Mouse (Mus musculus) liver, embryonic 11.5 days (tissue): ENCODE results near the gene Chrd. TPM values are rescaled to one million over a fixed set of nuclear protein-coding genes. Genes with fewer than 3 reads are reported as not detected.

Experiments used
- ATAC-seq: fragments of 200-750 bp; cut with Nextera tagmentation; replicated peaks from 2 replicates; pipeline ENCODE4 v1.8.0; 2017; ENCODE audit warnings: moderate number of reproducible peaks, mild to moderate bottlenecking, moderate TSS enrichment, moderate library complexity; ENCODE audit not compliant: low FRiP score
- DNase-seq: peaks from one replicate; pipeline ENCODE4 v3.0.0-alpha.2; 2017; ENCODE audit warnings: low spot score
- H3K27ac ChIP-seq: fragments of 300-500 bp; sonication (generic); 2 replicates; pipeline ENCODE4 v1.5.1; 2014; ENCODE audit warnings: mild to moderate bottlenecking, low read depth, low read length, control low read depth
- H3K27me3 ChIP-seq: fragments of 300-500 bp; sonication (generic); replicated peaks from 2 replicates; pipeline ENCODE4 v1.6.1; 2014; ENCODE audit warnings: low read length, mixed read lengths; ENCODE audit not compliant: control insufficient read depth, insufficient read depth
- H3K36me3 ChIP-seq: fragments of 300-500 bp; sonication (generic); 2 replicates; pipeline ENCODE4 v1.6.1; 2014; ENCODE audit warnings: mild to moderate bottlenecking, low read length, moderate library complexity, mixed read lengths; ENCODE audit not compliant: control insufficient read depth, insufficient read depth
- H3K4me1 ChIP-seq: fragments of 300-500 bp; sonication (generic); replicated peaks from 2 replicates; pipeline ENCODE4 v1.6.1; 2014; ENCODE audit warnings: low read length, mixed read lengths; ENCODE audit not compliant: control insufficient read depth, insufficient read depth
- H3K4me2 ChIP-seq: fragments of 300-500 bp; sonication (generic); 2 replicates; pipeline ENCODE4 v1.6.1; 2014; ENCODE audit warnings: mild to moderate bottlenecking, control low read depth, moderate library complexity
- H3K4me3 ChIP-seq: fragments of 300-500 bp; sonication (generic); 2 replicates; pipeline ENCODE4 v1.5.1; 2014; ENCODE audit warnings: low read depth, low read length, control low read depth
- H3K9ac ChIP-seq: fragments of 300-500 bp; sonication (generic); 2 replicates; pipeline ENCODE4 v1.6.1; 2014; ENCODE audit warnings: low read depth, low read length, control low read depth
- H3K9me3 ChIP-seq: fragments of 300-500 bp; sonication (generic); 2 replicates; pipeline ENCODE4 v1.6.1; 2016; ENCODE audit warnings: low read length, inconsistent platforms, mixed read lengths; ENCODE audit not compliant: control insufficient read depth
- WGBS: fragments of 180-500 bp; shearing (Covaris S2); extraction: QIAGEN DNeasy Blood & Tissue Kit; methylation state at CpG from one replicate; pipeline ENCODE4 v1.1.7; 2014; 5-methylcytosine and 5-hydroxymethylcytosine counted together
- polyA plus RNA-seq: library from polyadenylated mRNA; unstranded; fragments of >200 nt; fragmentation: Nextera tagmentation; extraction: Ambion mirVana; gene quantifications from 2 replicates; pipeline ENCODE4 v1.2.1, GENCODE M21; 2014

The Chrd gene
- polyA plus RNA-seq, 1 experiment from 2014 or later: 0.93 TPM

GRCm38 (mm10) chr16:20708220-20708938 is 24.5 kb upstream of the Chrd start:
- peaks cover 17% of the 10 kb centered on the region for H3K36me3 ChIP-seq

DNA sequence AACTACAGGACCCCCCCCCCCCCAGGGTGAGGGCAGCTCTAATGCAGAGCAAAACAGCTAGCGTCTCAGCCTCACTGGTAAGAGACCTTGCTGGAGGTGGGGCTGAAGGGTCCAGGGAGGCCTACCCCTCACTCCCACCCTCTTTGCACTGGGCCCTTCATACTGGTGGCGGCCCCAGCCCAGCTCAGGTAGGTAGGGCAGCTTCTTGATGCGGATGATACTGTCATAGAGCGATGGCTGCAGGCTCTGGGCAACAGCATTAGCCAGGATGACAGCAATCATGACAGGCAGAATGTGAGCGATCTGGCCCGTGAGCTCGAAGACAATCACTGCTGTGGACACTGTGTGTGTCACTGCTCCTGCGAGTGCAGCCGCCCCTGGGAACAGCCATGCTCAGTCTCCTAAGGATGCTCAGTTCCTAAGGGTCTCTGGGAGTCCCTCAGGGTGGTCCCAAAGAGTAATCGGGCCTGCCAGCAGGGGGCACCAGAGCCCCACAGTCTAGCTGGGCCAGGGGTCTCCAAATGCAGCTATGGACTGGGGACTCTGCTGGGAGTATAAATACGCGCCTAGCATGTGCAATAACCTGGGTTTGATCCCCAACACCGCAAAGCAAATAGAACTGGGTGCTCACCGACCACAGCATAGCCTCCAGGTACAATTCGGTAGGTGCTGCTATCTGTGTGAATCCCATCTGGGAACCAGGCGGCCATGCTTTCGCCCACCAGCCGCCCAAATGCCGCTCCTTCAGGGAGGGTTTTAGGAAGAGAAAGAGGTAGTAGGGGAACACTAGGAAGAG is 23.8 kb upstream of the Chrd start:
- no peak overlapping the region for H3K4me2 ChIP-seq
- ATAC-seq (no peak), DNase-seq (peak; percentile 63)
- H3K4me1 ChIP-seq: peaks cover 57% of the 10 kb centered on the region
- peaks cover 17% of the 10 kb centered on the region for H3K36me3 ChIP-seq
- no peak overlapping the region for H3K9ac ChIP-seq
- H3K27me3 ChIP-seq: no peaks in the 10 kb centered on the region
- no peak overlapping the region for H3K27ac ChIP-seq
- no peaks in the 10 kb centered on the region for H3K9me3 ChIP-seq
- WGBS: 71% methylated on average over 19 of the region's 19 CpGs
- H3K4me3 ChIP-seq: no peak overlapping the region

More at GRCm38 (mm10) chr16:20708220-20708938, 24.5 kb upstream of the Chrd start:
- H3K4me1 ChIP-seq: peaks cover 56% of the 10 kb centered on the region
- no peak overlapping the region for H3K27ac ChIP-seq
- H3K9ac ChIP-seq: no peak overlapping the region
- ATAC-seq: no peak
- H3K27me3 ChIP-seq: no peaks in the 10 kb centered on the region
- no peak for DNase-seq
- H3K4me2 ChIP-seq: no peak overlapping the region
- no peak overlapping the region for H3K4me3 ChIP-seq
- no peaks in the 10 kb centered on the region for H3K9me3 ChIP-seq
- WGBS: 92% methylated on average over 21 of the region's 21 CpGs

GRCm38 (mm10) chr16:20710370-20710769 is 22.6 kb upstream of the Chrd start:
- Histone ChIP-seq H3K9me3 (no peaks in the 10 kb centered on the region), H3K27me3 (no peaks in the 10 kb centered on the region), H3K4me1 (peaks cover 56% of the 10 kb centered on the region), H3K4me3 (no peak overlapping the region), H3K27ac (no peak overlapping the region), H3K36me3 (peaks cover 15% of the 10 kb centered on the region), H3K9ac (no peak overlapping the region), H3K4me2 (no peak overlapping the region)
- DNase-seq (no peak), ATAC-seq (no peak)
- 88% methylated on average over 11 of the region's 11 CpGs for WGBS

GRCm38 (mm10) chr16:20710810-20711209 is 22.1 kb upstream of the Chrd start:
- ATAC-seq: no peak
- Histone ChIP-seq H3K9me3 (no peaks in the 10 kb centered on the region), H3K27ac (no peak overlapping the region), H3K4me3 (no peak overlapping the region), H3K36me3 (peaks cover 15% of the 10 kb centered on the region), H3K27me3 (no peaks in the 10 kb centered on the region), H3K4me1 (peaks cover 54% of the 10 kb centered on the region), H3K4me2 (no peak overlapping the region), H3K9ac (no peak overlapping the region)
- WGBS: 64% methylated on average over 4 of the region's 4 CpGs
- DNase-seq: no peak

DNA sequence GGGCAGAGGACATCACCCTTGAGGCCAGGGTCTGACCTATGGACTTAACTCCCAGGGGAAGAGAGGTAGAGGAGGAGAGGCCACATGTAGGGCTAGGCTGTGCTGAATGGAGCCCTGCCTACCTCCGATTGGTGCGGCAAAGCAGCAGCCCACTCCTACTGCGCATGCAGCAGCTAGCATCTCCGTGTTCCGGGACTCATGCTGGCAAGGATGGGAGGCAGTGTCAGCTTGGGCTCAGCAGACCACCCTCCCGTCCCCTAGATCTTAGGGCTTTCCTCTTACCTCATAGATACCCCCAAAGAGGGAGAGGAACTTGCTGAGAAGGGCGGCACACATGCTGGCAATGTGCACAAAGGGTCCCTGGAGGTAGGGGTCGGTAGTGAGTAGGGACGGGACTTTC is 20.7 kb upstream of the Chrd start:
- H3K27ac ChIP-seq: no peak overlapping the region
- no peak for ATAC-seq
- peaks cover 13% of the 10 kb centered on the region; the same call in 1 of the 2 replicates for H3K36me3 ChIP-seq
- H3K9ac ChIP-seq: no peak overlapping the region; the same call in 1 of the 2 replicates
- H3K4me1 ChIP-seq: peaks cover 42% of the 10 kb centered on the region
- H3K4me3 ChIP-seq: 0 out of 2 replicates have a peak overlapping the region, but pooled peaks have one; percentile 22
- peak overlapping the region; percentile 94 for H3K4me2 ChIP-seq
- no peaks in the 10 kb centered on the region for H3K27me3 ChIP-seq
- WGBS: 76% methylated on average over 9 of the region's 9 CpGs
- H3K9me3 ChIP-seq: no peaks in the 10 kb centered on the region
- no peak for DNase-seq

DNA sequence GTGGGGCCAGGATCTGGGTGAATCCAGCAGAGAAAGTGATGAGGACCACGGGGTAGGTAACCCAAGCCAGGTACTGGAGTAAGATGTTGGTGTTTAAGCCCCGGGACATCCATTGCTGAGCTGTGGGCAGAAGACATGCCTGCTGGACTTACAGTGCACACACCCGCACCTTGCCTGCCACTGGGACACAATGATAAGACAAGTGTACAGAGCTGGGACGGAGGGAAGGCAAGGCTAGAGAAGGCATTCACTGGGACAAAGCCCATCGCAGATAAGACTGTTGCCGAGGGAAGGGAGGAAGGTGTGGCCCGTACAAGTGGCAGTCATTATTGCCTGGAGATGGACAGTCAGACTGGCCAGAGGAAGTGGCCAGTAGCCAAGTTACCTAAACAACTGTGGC is 20.0 kb upstream of the Chrd start:
- DNase-seq: no peak
- H3K4me1 ChIP-seq: peaks cover 36% of the 10 kb centered on the region
- no peaks in the 10 kb centered on the region for H3K27me3 ChIP-seq
- 60% methylated on average over 7 of the region's 7 CpGs for WGBS
- H3K27ac ChIP-seq: peak overlapping the region; percentile 68
- H3K4me3 ChIP-seq: peak overlapping the region; percentile 22
- H3K36me3 ChIP-seq: peaks cover 12% of the 10 kb centered on the region; the same call in 1 of the 2 replicates
- peak; percentile 39 for ATAC-seq
- peak overlapping the region; percentile 94 for H3K4me2 ChIP-seq
- peak overlapping the region; percentile 22; the same call in 1 of the 2 replicates for H3K9ac ChIP-seq
- no peaks in the 10 kb centered on the region for H3K9me3 ChIP-seq

- Histone ChIP-seq H3K4me1 (peaks cover 39% of the 10 kb centered on the region), H3K36me3 (peaks cover 9% of the 10 kb centered on the region; the same call in 1 of the 2 replicates), H3K9me3 (no peaks in the 10 kb centered on the region), H3K27me3 (no peaks in the 10 kb centered on the region), H3K9ac (peak overlapping the region; percentile 82), H3K4me2 (peak overlapping the region; percentile 94), H3K27ac (peak overlapping the region; percentile 68; the same call in 1 of the 2 replicates), H3K4me3 (peak overlapping the region; percentile 74)
- 53% methylated on average over 11 of the region's 11 CpGs for WGBS
- DNase-seq: no peak
- no peak for ATAC-seq
These were observed 18.4 kb upstream of the Chrd start for GRCm38 (mm10) chr16:20714307-20715080.

GRCm38 (mm10) chr16:20715161-20715560 is 17.8 kb upstream of the Chrd start:
- Histone ChIP-seq H3K9ac (peak overlapping the region; percentile 82), H3K36me3 (peaks cover 5% of the 10 kb centered on the region; the same call in 1 of the 2 replicates)

More at GRCm38 (mm10) chr16:20715161-20715560, 17.8 kb upstream of the Chrd start:
- DNase-seq: no peak
- H3K27ac ChIP-seq: peak overlapping the region; percentile 83; the same call in 1 of the 2 replicates
- peak overlapping the region; percentile 94 for H3K4me2 ChIP-seq
- peaks cover 39% of the 10 kb centered on the region for H3K4me1 ChIP-seq
- 54% methylated on average over 2 of the region's 2 CpGs for WGBS
- H3K4me3 ChIP-seq: peak overlapping the region; percentile 74
- ATAC-seq: no peak
- no peaks in the 10 kb centered on the region for H3K27me3 ChIP-seq
- H3K9me3 ChIP-seq: no peaks in the 10 kb centered on the region
